Mouse (Mus musculus): Measurements from ENCODE around the gene 2900026A02Rik.

2900026A02Rik gene

GRCm38 (mm10) chr5:113099546-113099945 lies 121.5 kb downstream of the 2900026A02Rik start:
- peak; percentile 48 for DNase-seq (ENCODE audit: low read depth, low spot score)

- no peak for DNase-seq (ENCODE audit: low read depth, low spot score)
Observed at GRCm38 (mm10) chr5:113097551-113097950, 123.5 kb downstream of the 2900026A02Rik start.

GRCm38 (mm10) chr5:113095456-113095855 lies 125.6 kb downstream of the 2900026A02Rik start:
- DNase-seq (ENCODE audit: low read depth, low spot score), result no peak

GRCm38 (mm10) chr5:113092406-113092805 lies 128.6 kb downstream of the 2900026A02Rik start:
- DNase-seq (ENCODE audit: low read depth, low spot score), result no peak

- DNase-seq (ENCODE audit: low read depth, low spot score), result no peak
Observed at GRCm38 (mm10) chr5:113091162-113091561, 129.9 kb downstream of the 2900026A02Rik start.

GRCm38 (mm10) chr5:113090750-113091149 lies 130.3 kb downstream of the 2900026A02Rik start:
- DNase-seq (ENCODE audit: low read depth, low spot score), result no peak

GRCm38 (mm10) chr5:113090077-113090690 lies 130.9 kb downstream of the 2900026A02Rik start:
- DNase-seq (ENCODE audit: low read depth, low spot score), result no peak

GRCm38 (mm10) chr5:113087465-113087864 lies 133.6 kb downstream of the 2900026A02Rik start:
- no peak for DNase-seq (ENCODE audit: low read depth, low spot score)

GRCm38 (mm10) chr5:113086990-113087389 lies 134.0 kb downstream of the 2900026A02Rik start:
- no peak for DNase-seq (ENCODE audit: low read depth, low spot score)

GRCm38 (mm10) chr5:113086439-113086838 lies 134.6 kb downstream of the 2900026A02Rik start:
- DNase-seq (ENCODE audit: low read depth, low spot score), result no peak

- DNase-seq (ENCODE audit: low read depth, low spot score), result no peak
Observed at GRCm38 (mm10) chr5:113085931-113086330, 135.1 kb downstream of the 2900026A02Rik start.

- peak; percentile 21 for DNase-seq (ENCODE audit: low read depth, low spot score)
Observed at GRCm38 (mm10) chr5:113084309-113084708, 136.7 kb downstream of the 2900026A02Rik start.

GRCm38 (mm10) chr5:113082356-113083168 lies 138.5 kb downstream of the 2900026A02Rik start:
- DNase-seq (ENCODE audit: low read depth, low spot score), result no peak

- no peak for DNase-seq (ENCODE audit: low read depth, low spot score)
Observed at GRCm38 (mm10) chr5:113081439-113081838, 139.6 kb downstream of the 2900026A02Rik start, which contains the start of gene Crybb3. Gene Crybb3, minus strand, starts transcription at chr5:113081584.

- no peak for DNase-seq (ENCODE audit: low read depth, low spot score)
Observed at GRCm38 (mm10) chr5:113081020-113081419, 140.0 kb downstream of the 2900026A02Rik start.

- DNase-seq (ENCODE audit: low read depth, low spot score), result no peak
Observed at GRCm38 (mm10) chr5:113079783-113080182, 141.3 kb downstream of the 2900026A02Rik start.

GRCm38 (mm10) chr5:113078686-113079085 lies 142.3 kb downstream of the 2900026A02Rik start:
- DNase-seq (ENCODE audit: low read depth, low spot score), result no peak

- no peak for DNase-seq (ENCODE audit: low read depth, low spot score)
Observed at GRCm38 (mm10) chr5:113070017-113070416, 151.0 kb downstream of the 2900026A02Rik start, which contains the start of gene Crybb2. Gene Crybb2, minus strand, starts transcription at chr5:113070117.

GRCm38 (mm10) chr5:113054308-113054707 lies 166.7 kb downstream of the 2900026A02Rik start:
- no peak for DNase-seq (ENCODE audit: low read depth, low spot score)

GRCm38 (mm10) chr5:113050581-113051185 lies 170.4 kb downstream of the 2900026A02Rik start:
- no peak for DNase-seq (ENCODE audit: low read depth, low spot score)

GRCm38 (mm10) chr5:113049876-113050275 lies 171.2 kb downstream of the 2900026A02Rik start:
- no peak for DNase-seq (ENCODE audit: low read depth, low spot score)

Measured in c-Kit-negative CD71-positive TER-119-positive erythroid progenitor cells, embryonic 14.5 days (primary cell).